Mouse (Mus musculus): ENCODE measurements around the gene Higd1a. TPM values are rescaled to one million over a fixed set of nuclear protein-coding genes. Genes with fewer than 3 reads are reported as not detected.

Gene Higd1a
- polyA plus RNA-seq (2012; ENCODE audit: low replicate concordance) = 17.8 and 26.4 TPM in 2 replicates

DNA sequence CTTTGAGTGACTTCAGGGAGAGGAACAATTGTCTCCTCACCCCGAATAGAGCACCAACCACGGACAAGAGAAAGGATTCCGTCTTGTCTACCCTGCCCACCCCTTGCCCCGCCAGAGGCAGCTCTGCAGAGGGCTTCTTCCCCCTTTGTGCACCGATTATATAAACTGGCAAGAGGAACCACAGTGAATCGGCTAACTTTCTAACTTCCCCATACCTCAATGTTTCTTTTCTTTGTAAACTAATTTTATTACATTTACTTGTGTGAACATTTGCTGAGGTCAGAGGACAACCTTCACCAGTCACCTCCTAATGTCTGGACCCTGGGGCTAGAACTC lies at the start of gene Higd1a:
Gene Higd1a, minus strand, starts transcription at position 210 of the 336 bp plus-strand sequence.

DNA sequence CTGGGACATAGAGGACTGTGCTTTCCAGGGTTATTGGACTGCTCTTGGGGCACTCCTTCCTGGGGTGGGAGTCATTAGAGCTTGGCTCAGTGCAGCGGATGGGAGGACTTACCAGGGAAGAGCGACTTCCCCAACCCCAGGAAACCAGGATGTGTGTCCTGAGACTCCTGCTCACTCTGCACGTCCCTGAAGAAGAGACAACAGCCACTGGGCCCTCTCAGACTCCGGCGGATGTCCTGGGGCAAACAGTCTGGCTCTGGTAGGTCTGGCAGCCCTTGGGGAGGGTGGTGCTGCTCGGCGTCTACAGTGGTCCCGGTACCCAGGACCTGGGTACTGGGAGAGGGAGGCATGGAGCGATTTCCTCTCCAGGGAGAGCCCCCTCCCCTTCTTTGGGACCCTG lies 40.1 kb upstream of the Higd1a start, which contains the start of gene Ackr2:
Gene Ackr2, plus strand, starts transcription at position 111 of the 400 bp plus-strand sequence.

DNA sequence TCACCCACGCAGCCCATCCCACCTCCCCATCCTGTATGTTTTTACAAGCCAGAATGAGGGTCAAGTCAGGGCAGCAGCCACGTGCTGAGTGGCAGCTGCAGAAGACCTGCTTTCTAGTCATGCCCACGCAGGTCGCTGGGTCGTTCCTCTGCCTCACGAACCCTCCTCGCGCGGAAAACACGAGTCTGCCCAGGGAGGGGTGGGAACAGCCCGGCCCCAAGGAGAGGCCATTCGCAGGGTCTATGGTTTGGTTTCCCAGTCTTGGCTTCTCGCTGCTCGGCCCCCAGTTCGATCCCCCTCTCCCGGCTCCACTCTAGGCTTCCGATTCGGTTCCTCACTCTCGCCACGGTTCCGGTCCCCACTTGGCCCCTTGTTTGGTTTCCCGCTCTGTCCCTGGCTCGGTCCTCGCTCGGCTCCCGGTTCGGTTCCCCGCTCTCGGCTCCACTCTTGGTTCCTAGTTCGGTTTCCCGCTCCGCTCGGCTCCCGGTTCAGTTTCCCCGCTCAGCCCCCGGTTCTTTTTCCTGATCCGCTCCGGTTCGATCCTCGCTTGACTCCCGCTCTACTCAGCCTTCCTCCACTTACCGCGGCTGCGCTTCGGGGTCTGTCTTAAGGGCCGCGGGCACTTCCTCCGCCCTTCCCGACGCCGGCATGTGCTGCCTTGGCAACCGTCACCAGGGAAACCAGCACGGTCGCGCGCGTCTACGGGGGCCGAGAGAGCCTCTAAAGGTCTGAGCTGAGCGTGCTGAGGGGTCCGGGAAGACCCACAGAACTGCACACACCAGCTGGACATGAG lies 19.1 kb downstream of the Higd1a start, which contains the start of gene Ccdc13:
Gene Ccdc13, minus strand, starts transcription at position 633 of the 793 bp plus-strand sequence.

Other genes starting within 250 kb of the Higd1a start
- not detected in 2 replicates for gene Lyzl4, start 216.3 kb downstream of the Higd1a start, polyA plus RNA-seq (2012; ENCODE audit: low replicate concordance)
- 0.69 and 1.9 TPM in 2 replicates for gene Vipr1, start 215.6 kb downstream of the Higd1a start, polyA plus RNA-seq (2012; ENCODE audit: low replicate concordance)
- 8.1 and 14.6 TPM in 2 replicates for gene Sec22c, start 152.9 kb downstream of the Higd1a start, polyA plus RNA-seq (2012; ENCODE audit: low replicate concordance)
- 11.0 and 17.7 TPM in 2 replicates for gene Ss18l2, start 148.0 kb downstream of the Higd1a start, polyA plus RNA-seq (2012; ENCODE audit: low replicate concordance)
- gene Nktr, start 139.2 kb downstream of the Higd1a start, polyA plus RNA-seq (2012; ENCODE audit: low replicate concordance) = 15.2 and 28.9 TPM in 2 replicates
- 0.63 and 2.2 TPM in 2 replicates for gene Zfp651, start 99.0 kb downstream of the Higd1a start, polyA plus RNA-seq (2012; ENCODE audit: low replicate concordance)
- gene Klhl40, start 80.8 kb downstream of the Higd1a start, polyA plus RNA-seq (2012; ENCODE audit: low replicate concordance) = not detected in 2 replicates
- gene Hhatl, start 65.9 kb downstream of the Higd1a start, polyA plus RNA-seq (2012; ENCODE audit: low replicate concordance) = not detected in 2 replicates
- not detected in 2 replicates for gene Ccdc13, start 18.9 kb downstream of the Higd1a start, polyA plus RNA-seq (2012; ENCODE audit: low replicate concordance)
- 0.14 and 0.76 TPM in 2 replicates for gene Ackr2, start 40.0 kb upstream of the Higd1a start, polyA plus RNA-seq (2012; ENCODE audit: low replicate concordance)
- gene Cyp8b1, start 57.9 kb upstream of the Higd1a start, polyA plus RNA-seq (2012; ENCODE audit: low replicate concordance) = 0.26 TPM in 1 of 2 replicates, not detected in the other
- 0.24 TPM in 1 of 2 replicates, not detected in the other for gene Fam198a, start 92.6 kb upstream of the Higd1a start, polyA plus RNA-seq (2012; ENCODE audit: low replicate concordance)
- gene Pomgnt2, start 138.7 kb upstream of the Higd1a start, polyA plus RNA-seq (2012; ENCODE audit: low replicate concordance) = 1.3 and 1.7 TPM in 2 replicates

Measured in leukemia stem cell, adult 10-12 weeks (primary cell).